Mouse (Mus musculus) forebrain, embryonic 13.5 days (tissue): ENCODE results near the gene Mau2. TPM values are rescaled to one million over a fixed set of nuclear protein-coding genes. Genes with fewer than 3 reads are reported as not detected.
A peak's percentile ranks its signal among the peaks of the same experiment; 100 is the strongest.
"Not testable (repeated sequence)": the region's sequence is repeated elsewhere in the genome, so short reads cannot be mapped to it uniquely, and the experiment has no call there.

Experiments
- ATAC-seq: fragments of 200-750 bp; cut with Nextera tagmentation; 2 replicates; pipeline ENCODE4 v1.8.0; 2017
- H3K27ac ChIP-seq: fragments of 300-500 bp; sonication (generic); 2 replicates; pipeline ENCODE4 v1.5.1; 2015; ENCODE audit warnings: inconsistent platforms, mild to moderate bottlenecking, moderate library complexity
- H3K27me3 ChIP-seq: fragments of 300-500 bp; sonication (generic); 2 replicates; pipeline ENCODE4 v1.6.1; 2015; ENCODE audit warnings: mild to moderate bottlenecking, inconsistent platforms
- H3K36me3 ChIP-seq: fragments of 300-500 bp; sonication (generic); 2 replicates; pipeline ENCODE4 v1.6.1; 2015; ENCODE audit warnings: mild to moderate bottlenecking, inconsistent platforms; ENCODE audit not compliant: poor library complexity, severe bottlenecking
- H3K4me1 ChIP-seq: fragments of 300-500 bp; sonication (generic); 2 replicates; pipeline ENCODE4 v1.6.1; 2015; ENCODE audit warnings: inconsistent platforms
- H3K4me2 ChIP-seq: fragments of 300-500 bp; sonication (generic); 2 replicates; pipeline ENCODE4 v1.6.1; 2015; ENCODE audit warnings: inconsistent platforms, mild to moderate bottlenecking, moderate library complexity
- H3K4me3 ChIP-seq: fragments of 300-500 bp; sonication (generic); 2 replicates; pipeline ENCODE4 v1.5.1; 2015; ENCODE audit warnings: mild to moderate bottlenecking, inconsistent platforms
- H3K9ac ChIP-seq: fragments of 300-500 bp; sonication (generic); 2 replicates; pipeline ENCODE4 v1.6.1; 2015; ENCODE audit warnings: mild to moderate bottlenecking, inconsistent platforms
- H3K9me3 ChIP-seq: fragments of 300-500 bp; sonication (generic); replicated peaks from 2 replicates; pipeline ENCODE4 v1.6.1; 2016; ENCODE audit warnings: inconsistent platforms
- WGBS: fragments of 180-500 bp; shearing (Covaris S2); methylation state at CpG from one replicate; pipeline ENCODE4 v1.1.7; 2015; 5-methylcytosine and 5-hydroxymethylcytosine counted together
- polyA plus RNA-seq: library from polyadenylated mRNA; unstranded; fragments of >200 nt; fragmentation: Nextera tagmentation; extraction: Ambion mirVana; gene quantifications from 2 replicates; pipeline ENCODE4 v1.2.1, GENCODE M21; 2015

The Mau2 gene
- polyA plus RNA-seq, 1 experiment from 2014 or later = 73.0 TPM

DNA sequence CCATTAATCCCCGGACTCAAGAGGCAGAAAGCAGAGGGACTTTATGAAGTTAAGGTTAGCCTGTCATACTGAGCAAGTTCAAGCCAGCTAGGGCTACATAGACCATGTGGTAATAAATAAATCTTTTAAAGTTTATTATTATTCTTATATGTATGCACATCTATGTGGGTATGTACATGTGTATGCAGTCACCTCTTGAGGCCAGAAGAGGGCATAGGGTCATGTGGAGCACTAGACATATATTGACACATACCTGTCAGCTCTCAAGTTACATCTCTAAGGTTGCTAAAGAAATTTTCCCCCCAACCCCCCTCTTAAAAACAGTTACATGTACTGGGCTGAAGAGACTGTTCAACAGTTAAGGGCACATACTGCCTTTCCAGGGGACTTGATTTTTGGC lies 29.8 kb downstream of the Mau2 start:
- H3K4me1 ChIP-seq = no peaks in the 10 kb centered on the region
- no peaks in the 10 kb centered on the region for H3K9me3 ChIP-seq
- H3K9ac ChIP-seq = no peak overlapping the region
- 85% methylated on average over 1 of the region's 1 CpGs for WGBS
- H3K27ac ChIP-seq = no peak overlapping the region
- H3K27me3 ChIP-seq = no peaks in the 10 kb centered on the region
- H3K36me3 ChIP-seq = peaks cover 16% of the 10 kb centered on the region
- H3K4me3 ChIP-seq = no peak overlapping the region
- no peak overlapping the region for H3K4me2 ChIP-seq
- 0 out of 2 replicates have a peak, but pooled peaks have one; percentile 34 for ATAC-seq

DNA sequence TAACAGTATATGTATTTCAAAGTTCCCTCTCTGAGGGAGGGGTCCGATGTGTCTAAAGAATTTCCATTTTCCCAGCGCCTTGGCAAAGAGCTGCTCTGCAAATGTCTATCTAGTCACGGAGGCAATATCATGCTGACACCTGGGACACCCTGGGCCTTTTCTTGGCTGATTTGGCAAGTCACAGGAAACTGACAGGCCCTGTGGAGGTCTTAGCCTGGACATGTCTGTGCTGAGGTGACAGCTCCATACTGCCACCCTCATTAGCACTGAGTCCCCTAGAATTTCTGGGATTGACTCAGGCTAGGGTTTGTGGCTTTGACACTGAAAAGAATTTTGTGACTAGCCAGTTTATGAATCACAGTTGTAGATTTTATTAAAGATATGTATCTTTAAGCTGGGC lies 30.2 kb downstream of the Mau2 start:
- ATAC-seq = no peak
- WGBS = 84% methylated on average over 3 of the region's 3 CpGs
- Histone ChIP-seq H3K4me2 (no peak overlapping the region), H3K27ac (no peak overlapping the region), H3K27me3 (no peaks in the 10 kb centered on the region), H3K4me1 (no peaks in the 10 kb centered on the region), H3K4me3 (no peak overlapping the region), H3K9ac (no peak overlapping the region), H3K9me3 (no peaks in the 10 kb centered on the region), H3K36me3 (peaks cover 12% of the 10 kb centered on the region)

DNA sequence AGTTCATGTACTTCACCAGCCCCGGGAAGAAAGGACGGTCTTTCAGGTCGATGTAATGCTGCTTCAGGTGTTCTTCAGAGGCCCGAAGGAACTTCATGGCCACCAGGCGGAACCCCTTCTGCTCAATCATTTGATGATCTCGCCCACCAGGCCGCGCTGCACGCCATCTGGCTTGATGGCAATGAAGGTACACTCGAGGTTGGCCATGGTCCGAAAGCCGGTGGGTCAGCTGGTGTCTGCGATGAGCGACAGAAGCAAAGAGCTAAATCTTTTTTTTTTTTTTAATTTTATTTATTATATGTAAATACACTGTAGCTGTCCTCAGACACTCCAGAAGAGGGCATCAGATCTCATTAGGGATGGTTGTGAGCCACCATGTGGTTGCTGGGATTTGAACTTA lies 31.7 kb downstream of the Mau2 start:
- H3K9ac ChIP-seq, H3K4me3 ChIP-seq, H3K27me3 ChIP-seq, H3K4me1 ChIP-seq, H3K36me3 ChIP-seq, H3K27ac ChIP-seq, H3K9me3 ChIP-seq, H3K4me2 ChIP-seq, ATAC-seq: not testable (repeated sequence)
- WGBS = 90% methylated on average over 14 of the region's 14 CpGs

- Histone ChIP-seq H3K9ac (no peak overlapping the region), H3K36me3 (no peaks in the 10 kb centered on the region), H3K4me3 (no peak overlapping the region), H3K4me2 (no peak overlapping the region), H3K9me3 (no peaks in the 10 kb centered on the region), H3K4me1 (0 out of 2 replicates have a peak, but pooled peaks cover 5% of the 10 kb centered on the region), H3K27ac (no peak overlapping the region), H3K27me3 (0 out of 2 replicates have a peak, but pooled peaks cover 2% of the 10 kb centered on the region)
- ATAC-seq = no peak
- WGBS = 56% methylated on average over 2 of the region's 2 CpGs
Measured at GRCm38 (mm10) chr8:70005178-70005577, 37.4 kb downstream of the Mau2 start.

- Histone ChIP-seq H3K4me2 (no peak overlapping the region), H3K4me1 (0 out of 2 replicates have a peak, but pooled peaks cover 5% of the 10 kb centered on the region), H3K36me3 (no peaks in the 10 kb centered on the region), H3K9me3 (no peaks in the 10 kb centered on the region), H3K9ac (no peak overlapping the region), H3K27ac (no peak overlapping the region), H3K4me3 (no peak overlapping the region), H3K27me3 (0 out of 2 replicates have a peak, but pooled peaks cover 4% of the 10 kb centered on the region)
- ATAC-seq = no peak
Measured at GRCm38 (mm10) chr8:70004345-70004744, 38.2 kb downstream of the Mau2 start.

GRCm38 (mm10) chr8:70003204-70003657 lies 39.3 kb downstream of the Mau2 start:
- Histone ChIP-seq H3K4me1 (0 out of 2 replicates have a peak, but pooled peaks cover 5% of the 10 kb centered on the region), H3K27ac (no peak overlapping the region), H3K4me2 (no peak overlapping the region), H3K36me3 (no peaks in the 10 kb centered on the region), H3K9ac (no peak overlapping the region), H3K27me3 (0 out of 2 replicates have a peak, but pooled peaks cover 7% of the 10 kb centered on the region), H3K4me3 (no peak overlapping the region), H3K9me3 (no peaks in the 10 kb centered on the region)
- WGBS = 50% methylated on average over 4 of the region's 4 CpGs
- ATAC-seq = no peak

GRCm38 (mm10) chr8:70001892-70002191 lies 40.7 kb downstream of the Mau2 start:
- H3K4me3 ChIP-seq, H3K9me3 ChIP-seq, ATAC-seq, H3K27ac ChIP-seq, H3K4me2 ChIP-seq, H3K4me1 ChIP-seq, H3K27me3 ChIP-seq, H3K9ac ChIP-seq, H3K36me3 ChIP-seq: not testable (repeated sequence)
- 45% methylated on average over 7 of the region's 7 CpGs for WGBS

DNA sequence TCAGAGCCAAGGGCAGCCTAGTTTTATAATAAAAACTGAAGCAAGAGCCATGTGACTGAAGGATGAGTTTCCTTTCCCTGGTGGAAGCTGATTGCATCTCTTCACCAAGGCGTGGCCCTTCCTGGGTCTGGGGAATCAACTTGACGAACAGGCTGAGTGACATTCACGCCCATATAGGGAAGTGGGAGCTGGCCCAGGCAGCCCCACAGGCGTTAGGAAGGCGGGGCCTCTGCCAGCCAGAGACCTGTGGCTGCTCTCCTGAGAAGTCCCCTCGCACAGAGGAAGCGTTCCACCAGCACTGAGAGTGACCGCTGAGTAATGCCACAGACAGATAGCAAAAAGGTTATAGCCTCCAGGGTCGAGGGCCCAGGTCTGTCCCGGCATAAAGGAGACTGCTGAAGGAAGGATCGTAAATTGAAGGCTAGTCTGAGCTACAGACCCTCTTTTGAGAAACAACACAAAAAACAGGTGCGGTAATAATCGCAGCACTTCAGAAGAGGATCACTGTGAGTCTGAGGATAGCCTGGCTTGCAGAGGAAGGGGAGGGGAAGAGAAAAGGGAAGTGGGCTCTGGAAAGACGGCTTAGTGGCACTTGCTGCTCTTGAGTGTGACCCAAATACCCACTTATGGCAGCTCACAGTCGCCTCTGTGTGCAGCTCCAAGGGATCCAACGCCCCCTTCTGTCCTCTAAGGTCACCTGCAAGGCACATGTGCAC lies 41.2 kb downstream of the Mau2 start:
- peak overlapping the region; percentile 8; the same call in 1 of the 2 replicates for H3K4me2 ChIP-seq
- WGBS = 5% methylated on average over 16 of the region's 16 CpGs
- no peak overlapping the region for H3K27ac ChIP-seq
- H3K36me3 ChIP-seq = no peaks in the 10 kb centered on the region
- 0 out of 2 replicates have a peak, but pooled peaks cover 7% of the 10 kb centered on the region for H3K27me3 ChIP-seq
- no peak for ATAC-seq
- H3K9me3 ChIP-seq = no peaks in the 10 kb centered on the region
- peaks cover 11% of the 10 kb centered on the region; the same call in 1 of the 2 replicates for H3K4me1 ChIP-seq
- H3K9ac ChIP-seq = no peak overlapping the region
- H3K4me3 ChIP-seq = no peak overlapping the region

DNA sequence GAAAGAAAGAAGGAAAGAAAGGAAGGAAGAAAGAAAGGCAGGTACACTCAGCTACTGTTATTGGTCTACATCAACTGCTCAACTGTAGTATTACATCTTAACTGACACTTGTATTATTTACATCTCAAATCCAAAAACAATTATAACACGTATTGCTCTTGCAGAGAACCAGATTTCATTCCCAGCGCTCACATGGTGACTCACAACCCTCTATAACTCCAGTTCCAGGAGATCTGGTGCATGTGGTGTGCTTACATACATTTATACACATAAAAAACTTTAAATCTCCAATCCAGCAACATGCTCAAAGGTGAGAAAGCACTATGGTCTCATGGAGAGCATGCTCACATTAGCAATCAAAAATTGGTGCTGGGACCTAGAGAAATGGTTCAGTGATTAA lies 42.3 kb downstream of the Mau2 start:
- no peak for ATAC-seq
- Histone ChIP-seq H3K4me1 (peaks cover 15% of the 10 kb centered on the region), H3K27me3 (0 out of 2 replicates have a peak, but pooled peaks cover 7% of the 10 kb centered on the region), H3K36me3 (no peaks in the 10 kb centered on the region), H3K4me3 (no peak overlapping the region), H3K9ac (no peak overlapping the region), H3K9me3 (no peaks in the 10 kb centered on the region), H3K27ac (no peak overlapping the region), H3K4me2 (no peak overlapping the region)
- WGBS = 83% methylated on average over 2 of the region's 2 CpGs

DNA sequence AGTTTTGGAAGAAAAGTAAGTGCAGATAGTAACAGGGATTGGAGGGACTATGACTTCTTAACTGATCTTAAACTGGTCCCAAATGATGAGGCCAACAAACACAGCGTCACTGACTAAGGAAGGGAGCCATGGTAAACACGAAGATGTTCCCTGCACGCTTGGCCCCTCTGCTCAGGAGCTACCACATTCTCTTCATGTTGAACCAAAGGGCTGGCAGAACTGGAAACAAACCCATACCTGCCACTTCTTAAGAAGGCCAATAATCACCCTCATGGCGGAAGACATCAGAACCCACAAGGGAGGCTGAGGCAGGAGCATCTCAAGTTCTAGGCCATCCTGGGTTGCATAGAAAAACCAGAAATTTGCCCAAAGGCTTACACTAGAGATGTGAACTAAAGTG lies 43.3 kb downstream of the Mau2 start:
- ATAC-seq = no peak
- Histone ChIP-seq H3K27ac (no peak overlapping the region), H3K9ac (no peak overlapping the region), H3K4me1 (peaks cover 25% of the 10 kb centered on the region), H3K36me3 (no peaks in the 10 kb centered on the region), H3K9me3 (no peaks in the 10 kb centered on the region), H3K27me3 (0 out of 2 replicates have a peak, but pooled peaks cover 7% of the 10 kb centered on the region), H3K4me3 (no peak overlapping the region), H3K4me2 (no peak overlapping the region)
- WGBS = 87% methylated on average over 4 of the region's 4 CpGs

DNA sequence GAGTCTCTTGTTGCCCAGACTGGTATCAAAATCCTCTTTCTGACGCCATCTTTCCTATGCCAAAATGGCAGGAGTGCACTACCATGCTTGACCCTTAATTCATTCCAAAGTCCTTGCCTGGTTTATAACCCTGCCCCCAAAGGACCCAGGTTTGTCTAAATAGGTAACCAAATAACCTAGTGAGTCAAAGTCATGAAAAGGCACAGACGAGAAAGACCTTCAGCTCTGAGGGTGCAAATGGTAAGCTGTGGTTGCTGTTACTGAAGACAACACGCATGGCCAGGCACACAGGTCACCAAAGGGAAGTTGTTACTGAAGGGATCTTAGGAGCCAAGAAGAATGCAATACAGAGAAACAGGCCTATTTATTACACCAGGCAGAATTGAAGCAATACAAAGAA lies 43.8 kb downstream of the Mau2 start:
- peaks cover 28% of the 10 kb centered on the region for H3K4me1 ChIP-seq
- no peak overlapping the region for H3K4me3 ChIP-seq
- no peaks in the 10 kb centered on the region for H3K36me3 ChIP-seq
- ATAC-seq = no peak
- H3K9me3 ChIP-seq = no peaks in the 10 kb centered on the region
- no peak overlapping the region for H3K27ac ChIP-seq
- H3K4me2 ChIP-seq = no peak overlapping the region
- H3K9ac ChIP-seq = no peak overlapping the region
- WGBS = 91% methylated on average over 3 of the region's 3 CpGs
- H3K27me3 ChIP-seq = 0 out of 2 replicates have a peak, but pooled peaks cover 7% of the 10 kb centered on the region

DNA sequence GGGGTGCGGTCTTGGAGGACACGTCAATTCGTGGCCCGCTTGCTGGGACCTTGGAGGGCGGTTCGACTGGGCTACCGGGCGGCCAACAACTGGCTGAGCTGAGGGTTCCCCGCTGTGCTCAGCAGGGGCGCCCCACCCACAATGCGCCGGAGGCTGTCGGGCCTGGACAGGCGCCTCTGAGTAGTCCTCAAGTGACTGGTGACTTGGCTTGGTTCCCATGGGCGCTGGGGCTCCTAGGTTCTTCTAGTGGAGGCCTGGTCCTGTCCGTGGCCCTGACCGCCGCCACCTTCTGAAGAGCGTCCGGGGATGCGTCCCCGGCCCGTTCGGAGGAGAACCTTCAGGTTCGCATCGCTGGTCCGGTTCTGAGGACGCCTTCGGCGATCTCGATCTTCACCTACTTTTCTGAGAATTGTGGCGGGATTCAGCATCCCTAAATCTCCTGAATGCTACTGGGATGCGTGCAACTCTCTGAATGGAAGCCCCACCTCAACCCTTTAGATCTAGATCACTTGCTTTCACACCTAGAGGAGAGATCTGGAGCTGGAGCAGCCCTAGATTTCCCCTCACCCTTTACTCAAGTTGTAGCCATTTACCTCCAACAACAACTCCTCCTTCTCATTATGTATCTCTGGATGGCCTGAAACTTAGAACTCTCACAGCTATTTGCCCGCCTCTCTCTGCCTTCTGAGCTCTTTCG lies 45.8 kb downstream of the Mau2 start:
- Histone ChIP-seq H3K27me3 (0 out of 2 replicates have a peak, but pooled peaks cover 4% of the 10 kb centered on the region), H3K4me1 (peaks cover 28% of the 10 kb centered on the region), H3K9me3 (no peaks in the 10 kb centered on the region), H3K9ac (peak overlapping the region; percentile 79), H3K27ac (no peak overlapping the region; the same call in 1 of the 2 replicates), H3K4me2 (peak overlapping the region; percentile 93), H3K4me3 (peak overlapping the region; percentile 91), H3K36me3 (peaks cover 8% of the 10 kb centered on the region)
- ATAC-seq = no peak
- 3% methylated on average over 35 of the region's 35 CpGs for WGBS
